Mouse (Mus musculus) embryo, embryonic 10.5 days (tissue): ENCODE measurements around the gene Clec9a.

Experiments
- DNase-seq: peaks from one replicate; pipeline ENCODE4 v3.0.0-alpha.2; 2015; ENCODE audit warnings: low spot score

Clec9a gene

DNA sequence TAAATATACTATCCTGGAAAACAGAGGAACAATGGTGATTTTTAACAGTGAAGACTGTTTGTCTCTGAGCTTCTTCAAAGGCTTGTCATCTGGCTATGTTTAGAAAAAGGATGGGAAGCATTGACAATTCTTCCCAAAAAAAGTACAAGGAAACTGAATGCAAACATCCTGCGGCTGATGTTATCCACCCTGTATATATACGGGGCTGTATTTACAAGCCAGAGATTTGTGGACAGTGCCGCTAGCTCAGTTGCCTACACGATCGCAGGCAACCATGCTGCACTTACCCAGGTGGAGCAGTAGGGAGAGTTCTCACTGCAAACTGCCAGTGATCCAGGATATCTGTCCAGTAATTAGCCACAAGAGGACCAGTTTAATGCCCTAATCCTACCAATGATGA is 16.6 kb downstream of the Clec9a start:
- DNase-seq, result peak; percentile 18

- peak; percentile 46 for DNase-seq
These were observed 17.1 kb downstream of the Clec9a start for GRCm38 (mm10) chr6:129425812-129426211.

DNA sequence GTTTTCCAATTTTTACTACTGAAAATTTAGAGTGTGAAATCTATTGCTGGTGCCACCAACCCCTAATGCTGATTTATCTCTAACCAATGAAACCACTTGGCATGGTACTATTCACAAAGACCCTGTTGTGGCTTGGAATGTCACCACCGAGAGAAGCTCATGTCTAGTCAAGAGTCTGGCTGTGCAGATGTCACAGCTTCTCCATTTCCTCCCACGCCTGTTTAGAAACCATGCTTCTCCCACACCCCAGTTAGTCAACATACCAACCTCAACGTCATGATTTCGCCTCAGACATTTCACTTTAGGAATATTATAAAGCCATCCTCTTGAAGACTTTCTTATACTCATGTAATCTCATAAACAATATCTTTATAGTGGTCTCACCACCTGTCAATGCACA is 18.6 kb downstream of the Clec9a start:
- no peak for DNase-seq

DNA sequence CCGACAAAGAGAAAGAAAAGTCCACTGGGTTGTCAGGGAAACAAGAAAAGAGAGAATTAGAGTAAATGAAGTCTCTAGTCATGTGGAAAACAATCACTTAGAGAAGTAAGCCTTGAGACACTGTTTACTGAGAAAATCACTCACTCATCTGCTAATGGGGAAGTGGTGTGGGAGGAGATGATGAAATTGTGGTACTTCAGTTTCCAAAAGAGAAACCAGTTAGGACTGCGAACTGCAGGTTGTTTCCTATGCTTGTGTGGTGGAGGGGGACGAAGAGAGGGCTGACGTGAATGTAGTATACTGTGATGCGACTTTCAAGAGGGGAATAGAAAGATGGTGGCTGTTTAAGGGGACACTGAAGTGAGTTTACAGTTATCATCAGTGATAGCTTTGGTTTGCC is 25.6 kb downstream of the Clec9a start:
- no peak for DNase-seq

DNA sequence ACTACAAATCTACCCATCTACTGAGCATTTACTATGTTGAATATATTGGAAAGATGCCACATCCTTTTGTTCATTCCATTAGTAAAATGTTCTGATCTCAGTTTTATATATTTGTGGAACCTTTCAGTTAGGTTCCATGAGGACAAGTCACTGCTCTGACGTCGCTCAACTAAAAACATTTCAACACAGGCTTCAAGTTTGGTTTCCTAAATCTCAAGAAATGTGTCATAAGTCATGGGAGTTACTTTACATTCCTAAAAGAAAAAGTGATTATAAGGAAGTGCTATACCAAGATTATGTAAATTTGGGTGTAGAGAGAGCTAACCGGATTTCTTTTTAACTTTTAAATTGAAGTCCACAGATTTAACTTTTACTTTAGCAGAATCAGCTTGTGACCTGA is 27.4 kb downstream of the Clec9a start:
- no peak for DNase-seq

- no peak for DNase-seq
These were observed 29.4 kb downstream of the Clec9a start for GRCm38 (mm10) chr6:129438033-129438432.

DNA sequence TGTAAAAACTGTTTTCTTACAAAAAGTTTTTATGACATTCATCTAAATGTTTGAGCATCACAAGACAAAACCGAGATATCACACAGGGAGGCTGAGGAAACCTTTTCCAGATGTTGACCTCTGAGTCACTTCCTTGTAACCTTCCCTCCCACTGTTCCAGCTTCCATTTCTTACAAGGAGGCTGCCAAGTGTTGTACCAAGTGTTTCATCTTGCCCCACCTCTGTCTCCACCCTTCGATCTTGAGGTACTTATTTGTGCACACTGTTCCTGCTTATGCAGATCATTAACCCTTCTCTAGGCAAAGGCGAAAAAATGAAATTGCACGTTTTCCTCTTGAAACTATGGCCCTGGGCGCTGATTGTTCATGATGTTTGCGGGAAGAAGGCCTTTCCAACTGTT is 41.1 kb downstream of the Clec9a start:
- peak; percentile 25 for DNase-seq

DNA sequence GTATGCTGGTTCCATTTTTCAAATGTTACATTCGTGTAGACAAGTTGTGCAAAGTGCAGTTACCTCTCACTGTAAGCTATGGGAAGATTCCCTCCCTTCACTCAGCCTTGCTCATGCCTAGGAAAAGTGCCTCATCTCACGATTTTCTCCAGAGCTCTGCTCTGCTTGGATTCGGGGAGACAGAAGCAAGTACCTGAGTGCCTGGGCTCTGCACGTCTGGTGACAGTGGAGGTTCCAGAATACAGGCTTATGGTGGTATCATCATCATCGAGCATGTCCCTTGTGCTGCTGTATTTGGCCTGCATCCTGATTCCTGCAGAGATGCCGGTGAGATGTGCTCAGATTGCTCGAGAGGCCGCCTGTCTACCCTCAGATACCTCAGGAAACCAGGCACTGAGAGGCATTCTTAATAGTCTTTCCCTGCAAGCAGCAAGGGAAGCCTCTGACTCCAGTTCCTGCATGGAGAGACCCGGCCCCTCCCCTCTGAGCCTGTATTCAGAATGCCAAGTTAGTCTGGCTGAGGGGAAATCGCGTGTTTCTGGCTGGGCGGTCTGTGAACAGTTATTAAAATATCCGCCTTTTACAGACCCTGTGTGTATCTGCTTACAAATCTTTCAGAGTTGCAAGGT is 42.9 kb downstream of the Clec9a start, which contains the start of gene Clec1a:
Gene Clec1a, minus strand, starts transcription at position 590 of the 629 bp plus-strand sequence.
- peak; percentile 14 for DNase-seq

GRCm38 (mm10) chr6:129471386-129471785 is 62.7 kb downstream of the Clec9a start:
- DNase-seq, result no peak

DNA sequence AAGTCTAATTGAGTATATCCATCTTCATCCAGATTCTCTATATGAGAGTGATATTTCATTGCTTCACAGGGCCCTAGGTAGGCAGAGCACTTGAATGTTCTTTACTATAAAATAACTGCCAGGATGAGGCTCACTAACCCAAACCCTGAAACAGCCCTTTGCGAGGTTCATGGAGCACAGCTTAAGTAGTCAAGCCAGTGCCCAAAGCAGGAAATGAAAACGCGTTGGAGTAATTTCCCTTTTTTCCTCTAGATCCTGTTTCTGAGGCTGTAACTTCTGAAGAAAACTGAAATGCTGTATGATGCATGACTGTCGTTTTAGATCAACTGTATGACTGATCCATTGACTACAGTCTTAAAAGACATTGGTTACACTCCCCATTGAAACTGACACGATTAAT is 64.0 kb downstream of the Clec9a start:
- DNase-seq, result no peak
